Mouse (Mus musculus) lung, embryonic 16.5 days (tissue): Measurements from ENCODE around the gene Shroom3. TPM values are rescaled to one million over a fixed set of nuclear protein-coding genes. Genes with fewer than 3 reads are reported as not detected.

Source experiments
- ATAC-seq: fragments of 200-750 bp; cut with Nextera tagmentation; 2 replicates; pipeline ENCODE4 v1.8.0; 2017; ENCODE audit warnings: low read depth, mild to moderate bottlenecking, moderate library complexity
- H3K27ac ChIP-seq: fragments of 300-500 bp; sonication (generic); 2 replicates; pipeline ENCODE4 v1.5.1; 2014; ENCODE audit warnings: mild to moderate bottlenecking, control low read depth, low read length
- H3K27me3 ChIP-seq: fragments of 300-500 bp; sonication (generic); 2 replicates; pipeline ENCODE4 v1.6.1; 2014; ENCODE audit warnings: low read depth, low read length, mixed read lengths; ENCODE audit not compliant: control insufficient read depth, insufficient read depth
- H3K36me3 ChIP-seq: fragments of 300-500 bp; sonication (generic); 2 replicates; pipeline ENCODE4 v1.6.1; 2014; ENCODE audit warnings: low read length; ENCODE audit not compliant: control insufficient read depth, insufficient read depth
- H3K4me1 ChIP-seq: fragments of 300-500 bp; sonication (generic); replicated peaks from 2 replicates; pipeline ENCODE4 v1.6.1; 2014; ENCODE audit warnings: low read length, mixed read lengths; ENCODE audit not compliant: control insufficient read depth, insufficient read depth
- H3K4me2 ChIP-seq: fragments of 300-500 bp; sonication (generic); 2 replicates; pipeline ENCODE4 v1.6.1; 2014; ENCODE audit warnings: low read depth, low read length, control low read depth
- H3K4me3 ChIP-seq: fragments of 300-500 bp; sonication (generic); 2 replicates; pipeline ENCODE4 v1.5.1; 2014; ENCODE audit warnings: mild to moderate bottlenecking, low read length, control low read depth
- H3K9ac ChIP-seq: fragments of 300-500 bp; sonication (generic); 2 replicates; pipeline ENCODE4 v1.6.1; 2014; ENCODE audit warnings: low read length, control low read depth
- H3K9me3 ChIP-seq: fragments of 300-500 bp; sonication (generic); 2 replicates; pipeline ENCODE4 v1.6.1; 2016; ENCODE audit warnings: low read length; ENCODE audit not compliant: control insufficient read depth
- WGBS: fragments of 180-500 bp; shearing (Covaris S2); extraction: QIAGEN DNeasy Blood & Tissue Kit; methylation state at CpG from one replicate; pipeline ENCODE4 v1.1.7; 2014; 5-methylcytosine and 5-hydroxymethylcytosine counted together
- polyA plus RNA-seq: library from polyadenylated mRNA; unstranded; fragments of >200 nt; fragmentation: Nextera tagmentation; extraction: Ambion mirVana; gene quantifications from 2 replicates; pipeline ENCODE4 v1.2.1, GENCODE M21; 2015

Gene Shroom3
- polyA plus RNA-seq, 1 experiment from 2014 or later: 4.0 TPM

- no peak overlapping the region for H3K9ac ChIP-seq
- H3K36me3 ChIP-seq: no peaks in the 10 kb centered on the region
- H3K27ac ChIP-seq: no peak overlapping the region
- H3K4me2 ChIP-seq: no peak overlapping the region
- H3K27me3 ChIP-seq: no peaks in the 10 kb centered on the region
- H3K4me1 ChIP-seq: peaks cover 7% of the 10 kb centered on the region
- ATAC-seq: no peak
- H3K9me3 ChIP-seq: no peaks in the 10 kb centered on the region
- 89% methylated on average over 3 of the region's 3 CpGs for WGBS
- H3K4me3 ChIP-seq: no peak overlapping the region
Measured at GRCm38 (mm10) chr5:92774893-92775292, 91.7 kb downstream of the Shroom3 start.

GRCm38 (mm10) chr5:92778395-92778794 is 95.2 kb downstream of the Shroom3 start:
- Histone ChIP-seq H3K9me3 (no peaks in the 10 kb centered on the region), H3K4me1 (peaks cover 7% of the 10 kb centered on the region), H3K4me2 (no peak overlapping the region), H3K27me3 (no peaks in the 10 kb centered on the region), H3K27ac (no peak overlapping the region), H3K4me3 (no peak overlapping the region), H3K9ac (no peak overlapping the region), H3K36me3 (no peaks in the 10 kb centered on the region)
- no peak for ATAC-seq
- WGBS: 37% methylated on average over 8 of the region's 8 CpGs

GRCm38 (mm10) chr5:92781082-92781481 is 97.8 kb downstream of the Shroom3 start:
- H3K9ac ChIP-seq: no peak overlapping the region
- H3K27me3 ChIP-seq: no peaks in the 10 kb centered on the region
- H3K4me3 ChIP-seq: no peak overlapping the region
- H3K36me3 ChIP-seq: no peaks in the 10 kb centered on the region
- peaks cover 4% of the 10 kb centered on the region; the same call in 1 of the 2 replicates for H3K4me1 ChIP-seq
- H3K4me2 ChIP-seq: no peak overlapping the region
- no peak for ATAC-seq
- no peak overlapping the region for H3K27ac ChIP-seq
- H3K9me3 ChIP-seq: no peaks in the 10 kb centered on the region

- peak; percentile 54; the same call in 1 of the 2 replicates for ATAC-seq
Measured at GRCm38 (mm10) chr5:92784037-92784860, 101.0 kb downstream of the Shroom3 start.

GRCm38 (mm10) chr5:92785870-92786436 is 102.7 kb downstream of the Shroom3 start:
- Histone ChIP-seq H3K27ac (no peak overlapping the region), H3K36me3 (no peaks in the 10 kb centered on the region), H3K27me3 (no peaks in the 10 kb centered on the region), H3K9me3 (no peaks in the 10 kb centered on the region), H3K4me1 (peaks cover 4% of the 10 kb centered on the region; the same call in 1 of the 2 replicates), H3K4me2 (no peak overlapping the region), H3K4me3 (no peak overlapping the region), H3K9ac (no peak overlapping the region)
- no peak for ATAC-seq
- 83% methylated on average over 11 of the region's 11 CpGs for WGBS

More at GRCm38 (mm10) chr5:92784037-92784860, 101.0 kb downstream of the Shroom3 start:
- Histone ChIP-seq H3K27me3 (no peaks in the 10 kb centered on the region), H3K9ac (no peak overlapping the region), H3K4me3 (no peak overlapping the region), H3K4me1 (peaks cover 4% of the 10 kb centered on the region; the same call in 1 of the 2 replicates), H3K27ac (no peak overlapping the region), H3K9me3 (no peaks in the 10 kb centered on the region), H3K36me3 (no peaks in the 10 kb centered on the region), H3K4me2 (no peak overlapping the region)
- WGBS: 17% methylated on average over 6 of the region's 6 CpGs

- Histone ChIP-seq H3K36me3 (no peaks in the 10 kb centered on the region), H3K9me3 (no peaks in the 10 kb centered on the region), H3K4me2 (no peak overlapping the region), H3K27me3 (no peaks in the 10 kb centered on the region), H3K9ac (no peak overlapping the region), H3K27ac (no peak overlapping the region), H3K4me1 (peaks cover 4% of the 10 kb centered on the region; the same call in 1 of the 2 replicates), H3K4me3 (no peak overlapping the region)
- 47% methylated on average over 8 of the region's 8 CpGs for WGBS
- ATAC-seq: no peak
Measured at GRCm38 (mm10) chr5:92788990-92789389, 105.8 kb downstream of the Shroom3 start.

GRCm38 (mm10) chr5:92796089-92796990 is 113.1 kb downstream of the Shroom3 start:
- WGBS: 32% methylated on average over 11 of the region's 11 CpGs
- H3K4me3 ChIP-seq: no peak overlapping the region
- H3K36me3 ChIP-seq: no peaks in the 10 kb centered on the region
- H3K27ac ChIP-seq: no peak overlapping the region
- no peaks in the 10 kb centered on the region for H3K4me1 ChIP-seq
- H3K27me3 ChIP-seq: no peaks in the 10 kb centered on the region
- no peak overlapping the region for H3K9ac ChIP-seq
- no peaks in the 10 kb centered on the region for H3K9me3 ChIP-seq
- no peak overlapping the region for H3K4me2 ChIP-seq
- ATAC-seq: no peak

- H3K9ac ChIP-seq: no peak overlapping the region
- no peak overlapping the region for H3K4me2 ChIP-seq
- H3K27ac ChIP-seq: no peak overlapping the region
- no peaks in the 10 kb centered on the region for H3K9me3 ChIP-seq
- no peak for ATAC-seq
- WGBS: 76% methylated on average over 3 of the region's 3 CpGs
- H3K36me3 ChIP-seq: no peaks in the 10 kb centered on the region
- H3K27me3 ChIP-seq: no peaks in the 10 kb centered on the region
- H3K4me3 ChIP-seq: no peak overlapping the region
- no peaks in the 10 kb centered on the region for H3K4me1 ChIP-seq
Measured at GRCm38 (mm10) chr5:92797981-92798380, 114.7 kb downstream of the Shroom3 start.

GRCm38 (mm10) chr5:92804379-92804778 is 121.1 kb downstream of the Shroom3 start:
- ATAC-seq: no peak
- no peak overlapping the region for H3K4me3 ChIP-seq
- no peak overlapping the region for H3K4me2 ChIP-seq
- peaks cover 9% of the 10 kb centered on the region for H3K4me1 ChIP-seq
- WGBS: 38% methylated on average over 7 of the region's 7 CpGs
- no peaks in the 10 kb centered on the region for H3K9me3 ChIP-seq
- H3K27ac ChIP-seq: no peak overlapping the region
- H3K36me3 ChIP-seq: no peaks in the 10 kb centered on the region
- H3K9ac ChIP-seq: no peak overlapping the region
- H3K27me3 ChIP-seq: peaks cover 2% of the 10 kb centered on the region; the same call in 1 of the 2 replicates
